Mouse (Mus musculus) heart, embryonic 16.5 days (tissue): Measurements from ENCODE around the gene Cep112. TPM values are rescaled to one million over a fixed set of nuclear protein-coding genes. Genes with fewer than 3 reads are reported as not detected.

Experiments
- ATAC-seq: fragments of 200-750 bp; cut with Nextera tagmentation; replicated peaks from 2 replicates; pipeline ENCODE4 v1.8.0; 2017; ENCODE audit warnings: moderate number of reproducible peaks; ENCODE audit not compliant: insufficient read depth, low FRiP score; ENCODE audit errors: extremely low read depth
- H3K27ac ChIP-seq: fragments of 300-500 bp; sonication (generic); 2 replicates; pipeline ENCODE4 v1.5.1; 2014; ENCODE audit warnings: mild to moderate bottlenecking, low read length, control low read depth, moderate library complexity
- H3K27me3 ChIP-seq: fragments of 300-500 bp; sonication (generic); 2 replicates; pipeline ENCODE4 v1.6.1; 2014; ENCODE audit warnings: low read length, mixed read lengths; ENCODE audit not compliant: control insufficient read depth, insufficient read depth
- H3K36me3 ChIP-seq: fragments of 300-500 bp; sonication (generic); 2 replicates; pipeline ENCODE4 v1.6.1; 2014; ENCODE audit not compliant: control insufficient read depth, insufficient read depth
- H3K4me1 ChIP-seq: fragments of 300-500 bp; sonication (generic); 2 replicates; pipeline ENCODE4 v1.6.1; 2014; ENCODE audit warnings: low read length, mixed read lengths; ENCODE audit not compliant: control insufficient read depth, insufficient read depth
- H3K4me2 ChIP-seq: fragments of 300-500 bp; sonication (generic); 2 replicates; pipeline ENCODE4 v1.6.1; 2014; ENCODE audit warnings: low read depth, mild to moderate bottlenecking, control low read depth, low read length
- H3K4me3 ChIP-seq: fragments of 300-500 bp; sonication (generic); 2 replicates; pipeline ENCODE4 v1.5.1; 2014; ENCODE audit warnings: mild to moderate bottlenecking, control low read depth, low read length
- H3K9ac ChIP-seq: fragments of 300-500 bp; sonication (generic); 2 replicates; pipeline ENCODE4 v1.6.1; 2014; ENCODE audit warnings: low read length, control low read depth
- H3K9me3 ChIP-seq: fragments of 300-500 bp; sonication (generic); replicated peaks from 2 replicates; pipeline ENCODE4 v1.6.1; 2016; ENCODE audit warnings: low read length; ENCODE audit not compliant: control insufficient read depth
- WGBS: fragments of 180-500 bp; shearing (Covaris S2); extraction: QIAGEN DNeasy Blood & Tissue Kit; methylation state at CpG from one replicate; pipeline ENCODE4 v1.1.7; 2014; 5-methylcytosine and 5-hydroxymethylcytosine counted together
- polyA plus RNA-seq: library from polyadenylated mRNA; unstranded; fragments of >200 nt; fragmentation: Nextera tagmentation; extraction: Ambion mirVana; gene quantifications from 2 replicates; pipeline ENCODE4 v1.2.1, GENCODE M21; 2015

Cep112 gene
- polyA plus RNA-seq, 1 experiment from 2014 or later, result 6.3 TPM

DNA sequence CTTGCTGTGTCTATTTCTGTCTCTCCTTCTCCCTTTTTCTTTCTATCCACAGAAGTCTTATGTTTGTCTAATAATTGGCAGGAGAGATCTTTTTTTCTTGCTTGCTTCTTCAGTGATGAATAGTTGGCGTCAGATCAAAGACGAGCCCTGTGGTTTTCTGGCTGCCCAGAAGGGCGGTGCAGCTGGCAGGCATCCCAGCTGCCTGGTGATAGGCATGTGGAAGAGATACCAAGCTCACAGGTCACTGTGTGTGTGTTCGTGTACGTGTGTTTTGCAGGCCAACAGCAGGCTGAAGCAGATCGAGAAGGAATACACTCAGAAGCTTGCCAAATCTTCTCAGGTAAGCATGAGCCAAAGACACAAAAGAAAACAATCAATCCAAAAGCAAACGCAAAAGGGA lies 327.3 kb downstream of the Cep112 start:
- 12% methylated on average over 7 of the region's 7 CpGs for WGBS
- peak; percentile 93 for ATAC-seq
- Histone ChIP-seq H3K9ac (no peak overlapping the region), H3K27ac (peak overlapping the region; percentile 74), H3K4me1 (peaks cover 20% of the 10 kb centered on the region), H3K27me3 (no peaks in the 10 kb centered on the region), H3K4me3 (0 out of 2 replicates have a peak overlapping the region, but pooled peaks have one; percentile 12), H3K9me3 (no peaks in the 10 kb centered on the region), H3K4me2 (peak overlapping the region; percentile 54), H3K36me3 (no peaks in the 10 kb centered on the region)

DNA sequence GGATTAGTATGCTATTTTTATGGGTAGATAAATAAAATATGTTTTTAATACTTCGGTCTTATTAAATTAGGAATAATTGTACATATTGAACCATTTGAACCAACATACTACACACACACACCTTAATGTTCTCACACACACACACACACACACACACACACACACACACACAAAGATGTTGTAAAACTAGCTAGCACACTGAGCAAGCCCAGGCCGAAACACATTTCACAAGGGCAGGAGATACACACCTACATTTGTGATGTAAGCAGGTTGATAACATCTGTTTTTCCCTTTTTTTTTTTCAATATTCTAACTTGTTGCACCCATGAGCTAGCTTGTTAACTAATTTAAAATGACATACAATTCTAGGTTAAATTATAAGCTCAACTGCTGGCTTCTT lies 327.8 kb downstream of the Cep112 start:
- WGBS, result 69% methylated on average over 2 of the region's 2 CpGs
- no peak overlapping the region for H3K27ac ChIP-seq
- no peak for ATAC-seq

DNA sequence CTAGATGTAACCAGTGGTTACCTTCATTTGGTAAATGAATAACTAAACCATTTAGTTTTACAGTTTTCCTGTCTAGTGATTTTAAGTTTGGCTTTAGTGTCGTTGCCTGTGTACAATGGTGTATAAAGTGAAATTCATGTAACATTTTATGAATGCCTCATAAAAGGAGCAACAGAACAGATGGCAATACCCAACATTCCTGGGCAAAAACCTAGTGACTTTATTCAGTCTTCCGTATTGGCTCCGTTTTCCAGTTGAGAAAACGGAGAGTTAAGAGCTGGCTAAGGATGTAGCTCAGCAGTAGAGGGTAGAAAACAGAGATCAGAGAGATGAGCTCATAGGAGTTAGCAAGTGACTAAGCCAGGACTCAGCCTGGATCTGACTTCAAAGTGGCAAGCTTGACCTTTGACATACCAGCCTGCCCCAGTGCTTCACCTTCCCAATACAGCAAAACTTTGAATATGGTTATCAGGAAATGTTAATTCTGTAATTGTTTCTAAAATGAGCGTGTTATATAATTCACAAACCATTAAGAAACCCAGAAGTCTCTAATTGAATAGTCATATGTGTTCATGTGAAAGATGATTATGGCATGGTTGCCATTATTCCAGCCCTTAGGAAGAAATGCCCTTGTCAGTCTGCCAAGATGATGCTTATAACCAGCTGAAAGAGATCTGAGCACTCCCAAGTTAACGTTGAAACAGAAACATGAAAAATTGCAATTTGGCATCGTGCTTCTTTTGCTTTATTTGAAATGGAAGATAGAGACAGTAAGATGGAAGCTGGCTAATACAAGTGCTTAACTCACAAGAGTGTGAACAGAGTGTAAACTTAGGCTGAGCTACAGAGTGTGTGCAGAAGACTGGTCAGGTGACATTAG lies 328.6 kb downstream of the Cep112 start:
- H3K4me1 ChIP-seq, result peaks cover 29% of the 10 kb centered on the region
- no peak overlapping the region; the same call in 1 of the 2 replicates for H3K27ac ChIP-seq
- H3K27me3 ChIP-seq, result no peaks in the 10 kb centered on the region
- 73% methylated on average over 7 of the region's 7 CpGs for WGBS
- H3K9ac ChIP-seq, result no peak overlapping the region
- H3K36me3 ChIP-seq, result no peaks in the 10 kb centered on the region
- ATAC-seq, result no peak
- H3K9me3 ChIP-seq, result no peaks in the 10 kb centered on the region
- no peak overlapping the region for H3K4me3 ChIP-seq
- no peak overlapping the region for H3K4me2 ChIP-seq

More for the DNA sequence above, 327.8 kb downstream of the Cep112 start:
- Histone ChIP-seq H3K4me1 (peaks cover 23% of the 10 kb centered on the region), H3K9ac (no peak overlapping the region), H3K4me3 (no peak overlapping the region), H3K27me3 (no peaks in the 10 kb centered on the region), H3K9me3 (no peaks in the 10 kb centered on the region), H3K4me2 (no peak overlapping the region), H3K36me3 (no peaks in the 10 kb centered on the region)

DNA sequence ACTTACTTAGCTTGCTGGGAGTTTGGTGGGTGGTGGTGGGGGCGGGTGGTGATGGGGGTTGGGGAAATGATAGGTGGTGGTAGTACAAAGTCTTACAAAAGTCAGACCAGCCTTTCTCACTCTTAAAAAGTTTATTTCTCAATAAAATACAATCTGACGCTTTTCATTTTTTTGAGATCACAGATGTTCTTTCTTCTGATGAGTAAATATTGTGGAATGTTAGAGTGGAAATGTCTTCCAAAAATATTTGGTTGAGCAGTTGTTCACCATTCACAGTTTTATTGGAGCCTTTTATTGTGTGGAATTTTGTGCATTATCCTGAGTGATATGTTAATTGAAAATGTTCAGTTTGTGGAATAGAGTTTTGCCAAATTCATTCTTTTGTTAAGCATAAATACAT lies 332.2 kb downstream of the Cep112 start:
- H3K9me3 ChIP-seq, result no peaks in the 10 kb centered on the region
- H3K4me1 ChIP-seq, result peaks cover 22% of the 10 kb centered on the region
- ATAC-seq, result no peak
- no peaks in the 10 kb centered on the region for H3K27me3 ChIP-seq
- no peak overlapping the region for H3K4me2 ChIP-seq
- peaks cover 4% of the 10 kb centered on the region; the same call in 1 of the 2 replicates for H3K36me3 ChIP-seq
- H3K9ac ChIP-seq, result no peak overlapping the region
- 85% methylated on average over 2 of the region's 2 CpGs for WGBS
- no peak overlapping the region for H3K27ac ChIP-seq
- H3K4me3 ChIP-seq, result no peak overlapping the region

DNA sequence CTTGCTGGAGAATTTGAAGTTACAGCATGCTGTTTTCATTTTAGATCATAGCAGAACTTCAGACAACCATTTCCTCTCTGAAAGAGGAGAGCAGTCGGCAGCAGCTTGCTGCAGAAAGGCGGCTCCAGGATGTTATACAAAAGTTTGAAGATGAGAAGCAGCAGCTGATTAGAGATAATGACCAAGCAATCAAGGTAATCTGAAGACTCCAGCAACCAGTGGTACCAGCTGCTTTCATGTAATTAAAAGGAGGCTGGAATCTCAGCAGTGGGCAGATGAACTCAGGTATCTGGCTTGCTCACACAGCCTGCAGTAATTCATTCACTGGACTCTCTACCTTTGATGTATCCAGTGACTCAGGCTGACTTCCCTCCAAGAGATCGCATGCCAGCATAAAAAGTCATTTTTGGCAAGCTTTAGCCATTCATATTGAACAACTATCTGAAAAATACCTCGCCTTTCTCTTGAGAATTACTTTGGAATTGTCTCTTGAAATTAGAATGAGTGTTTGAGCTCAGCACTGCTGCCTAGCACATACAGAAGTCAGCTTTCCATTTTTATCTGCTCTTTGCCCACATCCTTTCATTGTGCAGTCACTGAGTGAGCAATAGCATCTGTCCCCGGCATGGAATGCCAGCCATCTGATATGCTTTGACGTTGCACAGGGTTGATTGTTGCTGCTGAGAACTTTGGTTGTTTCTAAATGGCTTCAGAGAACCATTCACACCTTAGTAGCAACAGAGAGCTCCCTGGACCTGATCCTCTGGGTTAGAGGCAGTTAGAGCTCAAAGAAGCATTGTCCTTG lies 332.8 kb downstream of the Cep112 start:
- Histone ChIP-seq H3K36me3 (peaks cover 4% of the 10 kb centered on the region; the same call in 1 of the 2 replicates), H3K9ac (no peak overlapping the region), H3K27ac (no peak overlapping the region), H3K27me3 (no peaks in the 10 kb centered on the region), H3K4me1 (peaks cover 19% of the 10 kb centered on the region), H3K4me3 (no peak overlapping the region), H3K4me2 (no peak overlapping the region), H3K9me3 (no peaks in the 10 kb centered on the region)
- no peak for ATAC-seq
- WGBS, result 32% methylated on average over 6 of the region's 6 CpGs

DNA sequence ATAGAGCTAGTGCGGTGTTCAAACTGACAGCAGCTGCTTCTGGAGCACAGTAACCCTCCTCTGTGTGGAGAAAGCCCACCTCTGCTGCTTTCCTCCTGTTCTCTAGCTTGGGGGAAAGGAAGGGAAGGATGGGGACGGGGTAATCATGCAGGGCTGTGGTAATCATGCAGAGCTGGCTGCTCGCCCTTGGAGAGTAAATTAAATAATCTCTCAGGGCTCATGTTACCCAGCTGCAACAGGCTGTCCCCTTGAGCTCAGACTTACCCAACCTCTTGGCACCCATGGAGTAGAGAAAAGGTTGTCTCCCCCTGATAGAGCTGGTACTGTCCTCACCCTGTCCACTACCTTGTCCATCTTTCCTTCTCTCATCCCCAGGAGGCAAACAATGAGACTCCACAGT lies 345.1 kb downstream of the Cep112 start:
- ATAC-seq, result no peak
- H3K9ac ChIP-seq, result no peak overlapping the region; the same call in 1 of the 2 replicates
- no peak overlapping the region for H3K4me3 ChIP-seq
- H3K9me3 ChIP-seq, result no peaks in the 10 kb centered on the region
- H3K4me2 ChIP-seq, result no peak overlapping the region
- no peaks in the 10 kb centered on the region for H3K27me3 ChIP-seq
- H3K4me1 ChIP-seq, result no peaks in the 10 kb centered on the region
- H3K36me3 ChIP-seq, result no peaks in the 10 kb centered on the region
- WGBS, result 50% methylated on average over 3 of the region's 3 CpGs
- no peak overlapping the region for H3K27ac ChIP-seq

DNA sequence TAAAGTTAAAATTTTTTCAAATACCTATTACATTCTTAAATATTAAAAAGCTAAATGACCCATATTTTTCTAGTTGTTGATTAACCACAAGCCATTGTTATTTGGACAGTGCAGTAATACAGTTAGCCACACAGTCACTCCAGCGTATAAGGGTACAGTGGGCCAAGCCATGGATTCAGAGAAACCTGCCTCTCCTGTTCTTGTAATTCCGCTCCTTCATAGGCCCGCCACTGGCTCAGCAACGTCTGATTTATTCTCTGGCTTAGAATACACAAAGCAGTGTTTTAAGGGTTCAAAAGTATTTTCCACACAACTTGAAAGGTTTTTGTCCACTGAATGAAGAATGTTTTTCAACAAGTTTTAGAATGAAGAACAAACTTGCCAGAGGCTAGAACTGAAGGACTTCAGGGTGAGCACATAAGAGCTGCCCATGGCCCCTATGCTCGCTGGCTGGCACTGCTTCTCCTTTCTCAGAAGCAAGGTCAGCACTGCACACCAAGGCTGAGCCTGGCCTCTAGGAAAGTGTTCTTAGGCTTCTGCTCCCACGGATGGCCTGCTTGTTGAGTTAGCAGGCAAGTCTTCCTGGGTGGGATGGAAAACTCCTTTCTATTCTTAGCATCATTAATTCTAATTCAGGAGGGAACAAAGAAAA lies 349.2 kb downstream of the Cep112 start:
- Histone ChIP-seq H3K4me3 (no peak overlapping the region), H3K27me3 (no peaks in the 10 kb centered on the region), H3K36me3 (no peaks in the 10 kb centered on the region), H3K27ac (no peak overlapping the region), H3K4me1 (no peaks in the 10 kb centered on the region), H3K9me3 (no peaks in the 10 kb centered on the region), H3K4me2 (no peak overlapping the region), H3K9ac (no peak overlapping the region)
- WGBS, result 75% methylated on average over 6 of the region's 6 CpGs
- no peak for ATAC-seq

DNA sequence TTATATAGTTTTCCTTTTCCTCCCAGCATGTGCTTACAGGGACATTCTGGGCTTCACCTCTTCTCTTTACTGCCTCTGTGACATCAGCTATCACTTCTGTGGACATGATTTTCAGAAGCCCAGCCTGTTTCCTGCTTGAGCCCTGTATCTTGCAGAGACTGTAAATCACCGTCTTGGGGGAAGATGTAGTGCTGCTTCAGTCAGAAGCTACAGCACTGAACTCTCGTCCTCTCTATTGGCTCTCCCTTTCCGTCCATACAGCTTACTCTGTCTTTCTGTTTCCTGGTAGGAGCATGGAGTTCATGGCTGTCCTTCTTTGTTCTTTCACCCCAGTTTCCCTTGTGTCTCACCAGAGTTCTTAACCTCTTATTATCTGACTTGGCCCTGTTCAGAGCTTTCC lies 352.2 kb downstream of the Cep112 start:
- H3K27me3 ChIP-seq, result no peaks in the 10 kb centered on the region

More for the DNA sequence above, 352.2 kb downstream of the Cep112 start:
- no peak for ATAC-seq
- Histone ChIP-seq H3K4me2 (no peak overlapping the region), H3K4me3 (no peak overlapping the region), H3K9ac (no peak overlapping the region), H3K27ac (no peak overlapping the region), H3K36me3 (no peaks in the 10 kb centered on the region), H3K9me3 (no peaks in the 10 kb centered on the region), H3K4me1 (no peaks in the 10 kb centered on the region)
- 43% methylated on average over 3 of the region's 3 CpGs for WGBS
